Mouse (Mus musculus): ENCODE measurements around the gene Rdh11. TPM values are rescaled to one million over a fixed set of nuclear protein-coding genes. Genes with fewer than 3 reads are reported as not detected.

Rdh11 gene
- 6.6 and 7.2 TPM in 2 replicates for polyA plus RNA-seq (2012; rRNA removed; ENCODE audit: low replicate concordance)

GRCm38 (mm10) chr12:79192193-79192592 lies at the start of gene Rdh11:
Gene Rdh11, minus strand, starts transcription at chr12:79192293.

GRCm38 (mm10) chr12:79208703-79209464 lies 16.8 kb upstream of the Rdh11 start, which contains the start of gene Rdh12:
Gene Rdh12, plus strand, starts transcription at chr12:79208914.

GRCm38 (mm10) chr12:79172019-79172941 lies 19.8 kb downstream of the Rdh11 start, which contains the start of gene Vti1b:
Gene Vti1b, minus strand, starts transcription at chr12:79172667.

GRCm38 (mm10) chr12:79130299-79131177 lies 61.6 kb downstream of the Rdh11 start, which contains the start of gene Arg2:
Gene Arg2, plus strand, starts transcription at chr12:79130777.

Other genes with a start within 250 kb of the Rdh11 start
- 8.3 and 9.2 TPM in 2 replicates for gene Tmem229b, start 184.7 kb downstream of the Rdh11 start, polyA plus RNA-seq (2012; rRNA removed; ENCODE audit: low replicate concordance)
- 12.2 and 13.3 TPM in 2 replicates for gene Plekhh1, start 163.1 kb downstream of the Rdh11 start, polyA plus RNA-seq (2012; rRNA removed; ENCODE audit: low replicate concordance)
- 7.2 and 11.0 TPM in 2 replicates for gene Pigh, start 102.6 kb downstream of the Rdh11 start, polyA plus RNA-seq (2012; rRNA removed; ENCODE audit: low replicate concordance)
- gene Arg2, start 61.5 kb downstream of the Rdh11 start, polyA plus RNA-seq (2012; rRNA removed; ENCODE audit: low replicate concordance), result 136 and 163 TPM in 2 replicates
- 33.8 and 46.6 TPM in 2 replicates for gene Vti1b, start 19.6 kb downstream of the Rdh11 start, polyA plus RNA-seq (2012; rRNA removed; ENCODE audit: low replicate concordance)
- gene Rdh12, start 16.6 kb upstream of the Rdh11 start, polyA plus RNA-seq (2012; rRNA removed; ENCODE audit: low replicate concordance), result 0.41 and 0.44 TPM in 2 replicates
- 7.0 and 7.3 TPM in 2 replicates for gene Zfyve26, start 104.0 kb upstream of the Rdh11 start, polyA plus RNA-seq (2012; rRNA removed; ENCODE audit: low replicate concordance)
- gene Rad51b, start 105.0 kb upstream of the Rdh11 start, polyA plus RNA-seq (2012; rRNA removed; ENCODE audit: low replicate concordance), result 0.32 TPM in 1 of 2 replicates, not detected in the other

Measured in duodenum, adult 2 months (tissue).